Comparison of ENCODE assay signal across 9 mouse cellular contexts in the genomic region with DNA sequence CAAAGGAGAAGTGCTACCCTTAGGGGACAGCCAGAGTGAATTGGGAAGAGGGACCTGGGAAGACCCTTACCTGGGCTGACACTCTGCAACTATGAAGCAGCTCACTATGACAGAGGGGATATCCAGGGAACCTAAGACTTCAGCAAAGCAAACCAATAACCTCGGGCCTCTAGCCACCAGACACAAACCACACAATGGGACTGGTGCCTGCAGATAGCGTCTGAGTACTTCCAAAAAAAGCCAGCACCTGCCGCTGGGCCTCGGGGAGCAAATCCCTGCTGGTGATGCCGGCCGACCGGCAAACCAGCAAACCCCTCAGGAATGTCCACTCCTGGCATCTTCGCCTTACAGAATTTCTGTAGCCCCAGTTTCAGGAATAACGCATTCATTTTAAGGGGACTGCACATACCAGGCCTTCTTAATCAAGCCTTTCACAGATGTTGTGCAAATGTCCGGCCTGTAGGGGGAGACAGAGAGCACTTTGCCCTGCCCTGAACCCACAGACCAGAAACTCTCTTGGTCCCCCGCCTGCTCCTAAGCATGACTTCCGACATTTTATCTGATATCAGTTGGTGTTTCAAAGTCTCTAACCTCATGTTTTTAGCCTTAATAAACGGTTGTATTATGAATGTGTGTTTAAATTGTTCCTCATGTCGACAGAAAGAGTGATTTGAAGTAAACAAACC. TPM values are rescaled to one million over a fixed set of nuclear protein-coding genes. Genes with fewer than 3 reads are reported as not detected.
DNase-seq lines count a peak whose midpoint lies in the region; ATAC-seq lines count a peak whose summit lies in the region.
"Had no signal": no experiment of that assay in that cellular context is flagged by ENCODE, and none has a peak within 500 bp of the region (broad histone marks: within the 10 kb centered on the region; RNA-seq: fewer than 3 reads in every experiment).

No protein-coding gene starts in this region.

- no peaks in the 10 kb centered on the region for H3K36me3 ChIP-seq in neural tube, embryonic 11.5 days (ENCODE audit: control insufficient read depth, insufficient read depth, low read length)
- H3K36me3 ChIP-seq: stomach, embryonic 15.5 days had no signal

- no peak overlapping the region for H3K4me2 ChIP-seq in neural tube, embryonic 11.5 days (ENCODE audit: low read depth)
- H3K4me2 ChIP-seq: stomach, embryonic 15.5 days had no signal

- H3K4me1 ChIP-seq in neural tube, embryonic 11.5 days (ENCODE audit: control insufficient read depth, insufficient read depth, low read length) = no peaks in the 10 kb centered on the region
- H3K4me1 ChIP-seq: stomach, embryonic 15.5 days had no signal

- no peak for ATAC-seq in neural tube, embryonic 11.5 days (ENCODE audit: insufficient read depth, low FRiP score, low TSS enrichment)

- peak; percentile 6 to 25 for DNase-seq in left cerebral cortex, postnatal 14 days (ENCODE audit: low spot score in 2 of 2)
- DNase-seq in left cerebral cortex, adult 8-10 months (ENCODE audit: low spot score in 2 of 2) = no peak
- peak; percentile 72 for DNase-seq in R1 (ENCODE audit: low read depth, low spot score)
- DNase-seq in brain, adult 2 months (ENCODE audit: low read depth, low spot score) = peak; percentile 26
- DNase-seq in kidney, postnatal 10 days = peak; percentile 64
- DNase-seq in neural tube, embryonic 11.5 days (ENCODE audit: low spot score) = peak; percentile 29
- DNase-seq in frontal cortex, postnatal 36 days (ENCODE audit: low spot score in 2 of 2) = no peak

- no peak overlapping the region for H3K4me3 ChIP-seq in neural tube, embryonic 11.5 days (ENCODE audit: low read depth, low read length)
- H3K4me3 ChIP-seq: stomach, embryonic 15.5 days had no signal

- no peak overlapping the region for H3K9ac ChIP-seq in neural tube, embryonic 11.5 days (ENCODE audit: low read length)
- H3K9ac ChIP-seq: stomach, embryonic 15.5 days had no signal

- WGBS in neural tube, embryonic 11.5 days = 46% methylated on average over 14 of the region's 14 CpGs

- H3K27ac ChIP-seq in neural tube, embryonic 11.5 days (ENCODE audit: low read depth, low read length) = no peak overlapping the region
- H3K27ac ChIP-seq: stomach, embryonic 15.5 days had no signal

- intact Hi-C loops in left cerebral cortex, postnatal 14 days (cut with DNase I) = no loop called here

- H3K27me3 ChIP-seq in neural tube, embryonic 11.5 days (ENCODE audit: control insufficient read depth, insufficient read depth, low read length) = no peaks in the 10 kb centered on the region
- H3K27me3 ChIP-seq: stomach, embryonic 15.5 days had no signal

- H3K9me3 ChIP-seq in neural tube, embryonic 11.5 days (ENCODE audit: control insufficient read depth, low read length) = no peaks in the 10 kb centered on the region
- H3K9me3 ChIP-seq: stomach, embryonic 15.5 days had no signal

RNA-seq across cellular contexts. Expression of a gene that starts 28.7 kb away (rescaled TPM):
- 1 to 10 TPM in 1 of 2 experiments, under 1 TPM in 1; 0.57 to 1.0 TPM for total RNA-seq in left cerebral cortex, postnatal 14 days (2021)
- total RNA-seq in left cerebral cortex, adult 8-10 months (2022) = 1 to 10 TPM; 5.3 to 7.2 (median 6.7) TPM
- 0.19 TPM in 1 of 2 replicates, not detected in the other for polyA plus RNA-seq in neural tube, embryonic 11.5 days (2014; fragmentation: Nextera tagmentation; extraction: Ambion mirVana)
- polyA plus RNA-seq: liver, embryonic 16.5 days had no signal

Comparison
In these comparisons a context has a peak if more than half of its experiments do, and no peak if none do; other contexts are left out.
1. DNase-seq: peak in left cerebral cortex, postnatal 14 days (2 of 2), R1 (single experiment), brain, adult 2 months (single experiment), kidney, postnatal 10 days (single experiment) and neural tube, embryonic 11.5 days (single experiment); none in left cerebral cortex, adult 8-10 months (0 of 2) and frontal cortex, postnatal 36 days (0 of 2).